Mouse (Mus musculus) adrenal gland, adult 18-20 months (tissue): ENCODE data around the gene Adamts7. TPM values are rescaled to one million over a fixed set of nuclear protein-coding genes. Genes with fewer than 3 reads are reported as not detected.

Experiments
- DNase-seq, 2 experiments: peaks; one replicate each; pipeline ENCODE4 v3.0.0; 2021 to 2022; ENCODE audit warnings: low spot score in 2 of 2
- long read RNA-seq, 2 experiments: library from polyadenylated mRNA; stranded (forward); transcript quantifications; one replicate each; pipeline ENCODE4 v2.0.0; 2021
- total RNA-seq, 2 experiments: library from RNA; stranded (reverse); gene quantifications; 1 replicate in 1 of 2; 2 replicates in 1 of 2; pipeline ENCODE4 v1.2.3; 2021

Adamts7 gene
- 1 to 10 TPM; 2.4 to 2.8 TPM for total RNA-seq
- long read RNA-seq, experiment 1: 0 reads
- long read RNA-seq, experiment 2, partial matches to known transcripts: 3 of 3 reads
- long read RNA-seq, experiment 2, other reads (novel, unspliced or antisense): 0 of 3 reads

GRCm38 (mm10) chr9:90162926-90163748 lies at the start of gene Adamts7:
TSS of gene Adamts7 (plus strand) at chr9:90163069.
- peak; percentile 47 to 48 for DNase-seq

- no peak for DNase-seq
These were observed 49.7 kb upstream of the Adamts7 start for GRCm38 (mm10) chr9:90113151-90113550.

- DNase-seq: peak; percentile 82 to 85
These were observed 49.0 kb upstream of the Adamts7 start for GRCm38 (mm10) chr9:90113651-90114566.

GRCm38 (mm10) chr9:90114567-90115307 lies 48.1 kb upstream of the Adamts7 start, which contains the start of gene Morf4l1:
TSS of gene Morf4l1 (minus strand) at chr9:90114774.
- DNase-seq: peak; percentile 93 to 94

GRCm38 (mm10) chr9:90115308-90115700 lies 47.6 kb upstream of the Adamts7 start:
- no peak for DNase-seq

- DNase-seq: no peak
These were observed 45.6 kb upstream of the Adamts7 start for GRCm38 (mm10) chr9:90117234-90117633.

GRCm38 (mm10) chr9:90122246-90122740 lies 40.6 kb upstream of the Adamts7 start:
- no peak for DNase-seq

GRCm38 (mm10) chr9:90124156-90124872 lies 38.6 kb upstream of the Adamts7 start:
- DNase-seq: no peak

GRCm38 (mm10) chr9:90124873-90125245 lies 38.0 kb upstream of the Adamts7 start:
- DNase-seq: no peak

GRCm38 (mm10) chr9:90125416-90126099 lies 37.3 kb upstream of the Adamts7 start:
- DNase-seq: no peak

GRCm38 (mm10) chr9:90126260-90127010 lies 36.4 kb upstream of the Adamts7 start:
- peak; percentile 76 to 78 for DNase-seq

GRCm38 (mm10) chr9:90127146-90127545 lies 35.7 kb upstream of the Adamts7 start:
- DNase-seq: no peak

- DNase-seq: no peak
These were observed 34.1 kb upstream of the Adamts7 start for GRCm38 (mm10) chr9:90128636-90129201.

GRCm38 (mm10) chr9:90133562-90134355 lies 29.1 kb upstream of the Adamts7 start:
- no peak for DNase-seq

GRCm38 (mm10) chr9:90135466-90135865 lies 27.4 kb upstream of the Adamts7 start:
- no peak for DNase-seq

- no peak for DNase-seq
These were observed 26.7 kb upstream of the Adamts7 start for GRCm38 (mm10) chr9:90135963-90136677.

GRCm38 (mm10) chr9:90136678-90136965 lies 26.2 kb upstream of the Adamts7 start:
- no peak for DNase-seq
